Mouse (Mus musculus): ENCODE measurements around the gene Psmc3. TPM values are rescaled to one million over a fixed set of nuclear protein-coding genes. Genes with fewer than 3 reads are reported as not detected.
A peak's percentile ranks its signal among the peaks of the same experiment; 100 is the strongest.

Gene Psmc3
- polyA plus RNA-seq, 1 experiment = 148 TPM

DNA sequence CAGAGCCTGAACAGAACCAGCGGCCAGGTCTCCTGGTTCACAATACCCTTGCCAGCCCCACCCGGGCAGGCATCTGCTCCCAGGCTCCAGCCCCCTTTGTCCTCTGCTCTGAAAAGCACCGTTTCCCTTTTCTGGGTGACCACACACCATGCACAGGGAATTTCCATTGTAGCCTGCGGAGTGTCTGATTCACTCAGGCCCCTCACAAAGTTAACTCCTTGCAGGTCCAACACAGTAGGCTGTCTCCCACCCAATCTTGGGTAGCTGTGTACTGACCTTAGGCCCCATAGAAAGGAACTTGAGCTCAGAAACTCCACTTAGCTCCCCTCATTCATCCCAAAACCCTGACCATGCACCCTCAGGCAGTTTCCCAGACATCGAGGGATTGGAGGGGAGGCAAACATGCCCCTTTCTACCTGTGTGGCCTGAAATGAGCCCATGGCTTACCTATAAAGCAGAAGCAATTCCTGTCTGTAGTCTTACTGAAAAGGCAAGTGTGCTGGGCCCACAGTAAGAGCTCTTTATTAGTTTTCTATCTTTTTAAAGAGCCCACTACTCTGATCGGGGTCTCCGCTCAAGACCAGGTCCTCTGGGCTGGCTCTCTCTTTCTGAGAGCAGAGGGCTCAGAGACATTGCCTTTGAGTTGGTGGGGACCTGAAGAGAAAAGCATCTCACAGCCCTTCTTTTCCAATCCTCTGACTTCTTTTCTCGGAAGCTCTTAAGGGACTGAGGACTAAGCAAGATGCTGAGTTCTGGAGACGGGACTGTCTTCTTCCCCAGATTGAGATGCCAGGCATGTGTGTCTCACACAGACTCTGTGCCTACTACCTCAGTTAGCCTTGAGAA lies 32.8 kb downstream of the Psmc3 start:
- no peak for TF ChIP-seq GATA1 (IDR thresholded peaks at IDR 0.05; ENCODE audit: low read length)

GRCm38 (mm10) chr2:91087453-91087852 lies 33.6 kb downstream of the Psmc3 start:
- no peak for TF ChIP-seq GATA1 (IDR thresholded peaks at IDR 0.05; ENCODE audit: low read length)

GRCm38 (mm10) chr2:91088987-91089386 lies 35.2 kb downstream of the Psmc3 start:
- no peak for TF ChIP-seq GATA1 (IDR thresholded peaks at IDR 0.05; ENCODE audit: low read length)

DNA sequence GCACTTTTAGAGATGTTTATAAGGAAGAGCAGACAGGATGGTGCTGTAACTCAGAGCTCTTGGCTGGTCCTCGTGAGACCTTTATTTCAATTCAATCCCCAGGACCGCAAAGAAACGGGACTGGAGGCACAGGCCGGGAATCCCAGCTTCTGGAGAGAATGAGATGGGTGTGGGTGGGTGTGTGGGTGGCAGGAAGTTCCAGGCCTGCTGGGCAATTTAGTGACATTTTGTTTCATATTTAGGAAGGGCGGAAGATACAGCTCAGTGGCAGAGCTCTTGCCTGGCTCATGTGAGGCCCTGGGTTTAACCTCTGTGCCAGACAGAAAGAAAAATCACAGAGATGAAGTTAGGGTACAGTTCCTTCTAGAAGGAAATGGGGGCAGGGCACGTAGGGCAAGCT lies 36.4 kb downstream of the Psmc3 start:
- TF ChIP-seq GATA1 (IDR thresholded peaks at IDR 0.05; ENCODE audit: low read length) = no peak

DNA sequence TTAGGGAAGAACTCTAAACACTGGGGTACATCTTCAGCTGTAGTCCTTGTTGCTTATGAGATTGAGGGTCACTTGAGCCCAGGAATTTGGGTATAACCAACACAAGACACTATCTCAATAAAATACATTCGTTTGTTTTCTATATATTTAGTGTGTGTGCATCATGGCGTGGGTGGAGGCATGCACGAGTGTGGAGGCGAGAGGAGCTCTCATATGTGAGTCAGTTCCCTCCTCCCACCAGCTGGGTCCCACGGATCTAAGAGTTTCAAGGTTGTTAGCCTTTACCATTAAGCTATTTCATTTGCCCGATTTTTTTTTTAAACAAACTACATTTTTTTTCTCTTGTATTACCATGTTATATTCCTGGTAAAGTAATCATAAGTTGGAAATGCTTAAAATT lies 37.0 kb downstream of the Psmc3 start:
- no peak for TF ChIP-seq GATA1 (IDR thresholded peaks at IDR 0.05; ENCODE audit: low read length)

DNA sequence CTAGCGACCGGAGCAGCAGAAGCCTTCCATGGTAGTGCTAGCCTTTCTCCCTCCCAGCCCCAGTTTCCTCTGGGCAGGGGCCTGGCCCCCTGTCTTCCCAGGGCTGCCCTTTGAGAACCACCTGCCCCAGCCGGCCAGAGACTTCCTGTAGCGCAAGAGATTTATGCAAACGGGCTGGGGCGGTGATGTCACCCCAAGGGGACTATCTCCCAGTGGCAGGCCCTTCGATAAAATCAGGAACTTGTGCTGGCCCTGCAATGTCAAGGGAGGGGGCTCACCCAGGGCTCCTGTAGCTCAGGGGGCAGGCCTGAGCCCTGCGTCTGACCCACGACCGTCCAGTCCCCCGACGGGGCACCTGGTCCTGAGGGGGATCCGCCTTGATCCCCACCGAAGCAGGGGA lies 42.7 kb downstream of the Psmc3 start:
- peak; percentile 15 for TF ChIP-seq GATA1 (IDR thresholded peaks at IDR 0.05; ENCODE audit: low read length)

- no peak for TF ChIP-seq GATA1 (IDR thresholded peaks at IDR 0.05; ENCODE audit: low read length)
These were observed 43.2 kb downstream of the Psmc3 start for GRCm38 (mm10) chr2:91097015-91097414.

- no peak for TF ChIP-seq GATA1 (IDR thresholded peaks at IDR 0.05; ENCODE audit: low read length)
These were observed 44.3 kb downstream of the Psmc3 start for GRCm38 (mm10) chr2:91098156-91098555.

DNA sequence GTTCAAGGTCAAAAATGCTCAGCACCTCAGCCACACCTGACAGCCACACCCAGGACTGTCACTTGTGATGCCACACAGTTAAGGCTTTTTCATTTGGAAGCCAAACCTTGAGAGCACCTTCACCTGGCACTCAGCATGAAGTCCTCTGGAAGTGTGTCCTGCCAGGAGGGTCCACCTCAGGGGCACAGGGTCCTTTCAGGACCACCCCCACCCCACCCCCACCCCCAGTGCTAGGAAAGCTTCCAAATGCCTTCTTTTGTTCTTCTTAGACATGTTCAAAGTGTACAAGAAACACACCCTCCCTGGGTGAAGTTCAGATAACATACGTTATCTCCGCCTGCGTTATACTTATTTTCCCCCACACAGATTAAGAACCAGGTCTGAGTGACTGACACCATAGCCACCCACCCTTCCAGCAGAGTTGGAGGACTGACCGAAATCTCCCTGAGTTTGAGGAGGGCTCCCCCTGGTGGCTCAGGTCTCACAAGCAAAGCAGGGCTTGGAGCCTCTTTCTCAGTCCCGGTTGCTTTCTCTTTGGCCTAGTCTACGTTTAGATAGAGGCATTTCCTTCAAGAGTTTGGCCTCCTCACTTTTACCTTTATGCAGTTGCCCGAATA lies 47.4 kb downstream of the Psmc3 start:
- no peak for TF ChIP-seq GATA1 (IDR thresholded peaks at IDR 0.05; ENCODE audit: low read length)

- TF ChIP-seq GATA1 (IDR thresholded peaks at IDR 0.05; ENCODE audit: low read length) = no peak
These were observed 54.3 kb downstream of the Psmc3 start for GRCm38 (mm10) chr2:91108156-91108555.

DNA sequence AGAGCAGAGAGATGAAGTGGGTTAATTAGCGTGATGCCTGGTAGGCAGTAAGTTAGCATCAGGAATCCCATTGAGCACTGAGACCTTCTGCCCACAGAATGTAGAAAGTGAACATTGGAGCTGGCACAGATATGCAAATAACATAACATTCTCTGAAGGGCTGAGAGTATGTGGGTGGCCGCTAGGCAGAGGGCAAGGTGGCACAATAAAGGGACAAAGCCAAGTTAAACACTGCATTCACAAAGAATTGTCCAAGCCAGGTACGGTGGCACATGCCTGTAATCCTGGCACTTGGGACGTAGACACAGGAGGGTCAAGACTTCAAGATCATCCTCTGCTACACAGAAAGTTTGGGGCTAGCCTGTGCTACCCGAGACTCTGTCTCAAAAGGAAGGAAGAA lies 55.4 kb downstream of the Psmc3 start:
- no peak for TF ChIP-seq GATA1 (IDR thresholded peaks at IDR 0.05; ENCODE audit: low read length)

DNA sequence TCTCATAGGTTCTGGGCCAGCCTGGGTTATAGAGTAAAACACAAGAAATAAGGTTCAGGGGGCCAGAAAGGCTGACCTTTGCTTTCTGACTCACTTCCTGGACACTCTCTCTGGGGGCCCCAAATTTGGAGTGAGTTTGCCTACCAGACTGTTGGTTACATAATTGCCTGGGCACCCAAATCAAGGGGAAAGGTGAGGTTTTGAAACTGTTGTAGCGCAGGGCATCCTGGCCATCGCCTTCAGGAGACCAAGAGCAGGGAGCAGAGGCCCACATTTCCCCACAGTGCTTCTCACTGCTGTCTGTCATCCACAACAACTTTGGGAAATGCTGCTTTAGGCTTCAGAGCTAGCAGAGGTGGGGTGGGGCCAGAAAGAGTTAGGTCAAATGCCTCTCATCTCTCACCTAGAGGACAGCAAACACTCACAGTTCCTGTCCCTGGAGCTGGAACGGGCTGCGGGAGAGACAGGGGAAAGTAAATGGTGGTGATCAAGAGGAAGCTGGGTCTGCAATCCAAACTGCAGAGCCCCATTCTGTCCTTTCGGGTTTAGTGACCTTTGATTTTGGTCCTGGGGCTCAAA lies 56.1 kb downstream of the Psmc3 start:
- TF ChIP-seq GATA1 (IDR thresholded peaks at IDR 0.05; ENCODE audit: low read length) = no peak

GRCm38 (mm10) chr2:91110429-91110828 lies 56.6 kb downstream of the Psmc3 start:
- no peak for TF ChIP-seq GATA1 (IDR thresholded peaks at IDR 0.05; ENCODE audit: low read length)

- no peak for TF ChIP-seq GATA1 (IDR thresholded peaks at IDR 0.05; ENCODE audit: low read length)
These were observed 58.7 kb downstream of the Psmc3 start for GRCm38 (mm10) chr2:91112491-91112890.

GRCm38 (mm10) chr2:91113334-91113733 lies 59.5 kb downstream of the Psmc3 start:
- TF ChIP-seq GATA1 (IDR thresholded peaks at IDR 0.05; ENCODE audit: low read length) = no peak

DNA sequence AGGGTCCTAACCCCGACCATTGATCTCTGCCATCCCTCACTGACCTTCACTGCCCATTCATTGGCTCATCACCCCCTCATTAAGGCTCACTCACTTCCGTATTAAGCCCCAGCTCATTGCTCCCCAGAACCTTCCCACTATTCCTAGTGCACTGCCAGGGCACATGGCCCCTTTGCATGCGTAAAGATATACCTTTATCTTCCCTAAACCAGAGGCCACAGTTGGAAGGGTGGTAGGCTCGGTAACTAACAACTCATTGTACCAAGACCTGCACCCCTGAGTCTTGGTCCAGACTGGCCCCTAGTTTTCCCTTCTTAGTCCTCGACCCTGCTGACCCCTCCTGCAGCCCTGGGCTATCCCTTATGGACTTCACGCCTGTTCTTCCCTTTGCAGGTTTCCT lies 60.0 kb downstream of the Psmc3 start:
- TF ChIP-seq GATA1 (IDR thresholded peaks at IDR 0.05; ENCODE audit: low read length) = no peak

Measured in G1E-ER4 (cell line).